Mouse (Mus musculus): ENCODE results near the gene Sumo1.

- no peak for TF ChIP-seq CTCF (IDR thresholded peaks at IDR 0.05; ENCODE audit: control insufficient read depth, insufficient read depth, low read length)
- no peak for TF ChIP-seq POLR2A (IDR thresholded peaks at IDR 0.05; ENCODE audit: borderline replicate concordance, control insufficient read depth, low read depth, low read length)
These were observed 103.1 kb downstream of the Sumo1 start for GRCm38 (mm10) chr1:59567521-59567920.
